ENCODE assay signal across 18 mouse cellular contexts in the genomic region with DNA sequence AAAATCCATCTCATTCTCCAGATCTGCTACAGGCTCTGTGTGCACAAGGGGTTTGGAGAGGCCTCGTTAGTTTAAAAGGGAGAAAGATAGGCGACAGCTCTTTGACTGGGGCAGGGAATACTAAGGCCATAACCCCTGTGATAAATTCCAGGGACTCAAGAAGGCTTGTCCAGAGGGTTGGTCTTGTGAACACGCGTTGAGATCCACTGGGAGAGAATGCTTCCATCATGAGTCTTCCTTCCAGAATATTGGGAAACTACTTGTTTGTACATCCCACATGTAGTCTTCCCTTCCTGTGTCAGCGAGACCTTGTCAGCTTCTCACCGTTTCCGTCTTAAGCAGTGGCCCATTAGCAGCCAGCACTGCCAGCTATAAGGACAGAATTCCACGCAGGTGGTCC.
"Had no signal": no experiment of that assay in that cellular context is flagged by ENCODE, and none has a peak within 500 bp of the region (broad histone marks: within the 10 kb centered on the region; RNA-seq: fewer than 3 reads in every experiment).

No protein-coding gene starts in this region.

- H3K4me3 ChIP-seq: midbrain, embryonic 10.5 days; midbrain, embryonic 13.5 days; midbrain, embryonic 15.5 days; myocyte; neural tube, embryonic 13.5 days; neural tube, embryonic 15.5 days had no signal

- H3K27me3 ChIP-seq: midbrain, embryonic 13.5 days; midbrain, embryonic 15.5 days; neural tube, embryonic 13.5 days; neural tube, embryonic 15.5 days had no signal

- H3K36me3 ChIP-seq: midbrain, embryonic 10.5 days; midbrain, embryonic 13.5 days; midbrain, embryonic 15.5 days; neural tube, embryonic 13.5 days; neural tube, embryonic 15.5 days had no signal

- H3K9ac ChIP-seq: lung, embryonic 14.5 days; midbrain, embryonic 13.5 days; midbrain, embryonic 15.5 days; neural tube, embryonic 13.5 days; neural tube, embryonic 15.5 days had no signal

- H3K4me1 ChIP-seq: midbrain, embryonic 10.5 days; midbrain, embryonic 13.5 days had no signal

- H3K9me3 ChIP-seq: midbrain, embryonic 10.5 days; midbrain, embryonic 13.5 days; midbrain, embryonic 15.5 days; neural tube, embryonic 13.5 days; neural tube, embryonic 15.5 days had no signal

- DNase-seq: lung, adult 18-20 months; lung, embryonic 14.5 days; lung, postnatal 10 days; lung, postnatal 4 days; retina, postnatal 1 day; right cerebral cortex, adult 18-20 months; right cerebral cortex, postnatal 25 days; right cerebral cortex, postnatal 4 days; spleen, adult 18-20 months; thymus, adult 18-20 months; thymus, postnatal 14 days; thymus, postnatal 36 days had no signal

- H3K4me2 ChIP-seq: lung, embryonic 14.5 days; midbrain, embryonic 13.5 days; midbrain, embryonic 15.5 days; neural tube, embryonic 13.5 days; neural tube, embryonic 15.5 days had no signal

- H3K27ac ChIP-seq: midbrain, embryonic 10.5 days; midbrain, embryonic 13.5 days; midbrain, embryonic 15.5 days; neural tube, embryonic 13.5 days; neural tube, embryonic 15.5 days had no signal

- ATAC-seq: midbrain, embryonic 13.5 days; midbrain, embryonic 15.5 days had no signal
